Mouse (Mus musculus) midbrain, embryonic 15.5 days (tissue): Measurements from ENCODE around the gene Cilp2. TPM values are rescaled to one million over a fixed set of nuclear protein-coding genes. Genes with fewer than 3 reads are reported as not detected.

Experiments
- ATAC-seq: fragments of 200-750 bp; cut with Nextera tagmentation; replicated peaks from 2 replicates; pipeline ENCODE4 v1.8.0; 2017; ENCODE audit warnings: moderate TSS enrichment
- H3K27ac ChIP-seq: fragments of 300-500 bp; sonication (generic); 2 replicates; pipeline ENCODE4 v1.5.1; 2015; ENCODE audit warnings: mild to moderate bottlenecking, inconsistent platforms
- H3K27me3 ChIP-seq: fragments of 300-500 bp; sonication (generic); replicated peaks from 2 replicates; pipeline ENCODE4 v1.6.1; 2015; ENCODE audit warnings: inconsistent platforms
- H3K36me3 ChIP-seq: fragments of 300-500 bp; sonication (generic); replicated peaks from 2 replicates; pipeline ENCODE4 v1.6.1; 2015; ENCODE audit warnings: inconsistent platforms
- H3K4me1 ChIP-seq: fragments of 300-500 bp; sonication (generic); 2 replicates; pipeline ENCODE4 v1.6.1; 2015; ENCODE audit warnings: inconsistent platforms
- H3K4me2 ChIP-seq: fragments of 300-500 bp; sonication (generic); 2 replicates; pipeline ENCODE4 v1.6.1; 2015; ENCODE audit warnings: inconsistent platforms, mild to moderate bottlenecking, moderate library complexity
- H3K4me3 ChIP-seq: fragments of 300-500 bp; sonication (generic); 2 replicates; pipeline ENCODE4 v1.5.1; 2015; ENCODE audit warnings: mild to moderate bottlenecking, inconsistent platforms
- H3K9ac ChIP-seq: fragments of 300-500 bp; sonication (generic); 2 replicates; pipeline ENCODE4 v1.6.1; 2015; ENCODE audit warnings: mild to moderate bottlenecking, inconsistent platforms
- H3K9me3 ChIP-seq: fragments of 300-500 bp; sonication (generic); 2 replicates; pipeline ENCODE4 v1.6.1; 2016; ENCODE audit warnings: inconsistent platforms
- WGBS: fragments of 180-500 bp; shearing (Covaris S2); methylation state at CpG from one replicate; pipeline ENCODE4 v1.1.7; 2015; ENCODE audit warnings: mixed read lengths; 5-methylcytosine and 5-hydroxymethylcytosine counted together
- polyA plus RNA-seq: library from polyadenylated mRNA; unstranded; fragments of >200 nt; fragmentation: Nextera tagmentation; extraction: Ambion mirVana; gene quantifications from 2 replicates; pipeline ENCODE4 v1.2.1, GENCODE M21; 2015

Cilp2 gene
- polyA plus RNA-seq, 1 experiment from 2014 or later, result 5.9 TPM

GRCm38 (mm10) chr8:69899876-69900275 is 12.4 kb upstream of the Cilp2 start:
- no peaks in the 10 kb centered on the region for H3K36me3 ChIP-seq
- H3K27ac ChIP-seq, result no peak overlapping the region
- H3K27me3 ChIP-seq, result no peaks in the 10 kb centered on the region
- H3K4me1 ChIP-seq, result peaks cover 53% of the 10 kb centered on the region
- H3K4me2 ChIP-seq, result peak overlapping the region; percentile 99; the same call in 1 of the 2 replicates
- WGBS, result 100% methylated on average over 2 of the region's 2 CpGs
- no peak overlapping the region for H3K4me3 ChIP-seq
- no peak overlapping the region for H3K9ac ChIP-seq
- H3K9me3 ChIP-seq, result no peaks in the 10 kb centered on the region
- ATAC-seq, result no peak

- Histone ChIP-seq H3K4me1 (peaks cover 44% of the 10 kb centered on the region), H3K27ac (no peak overlapping the region), H3K4me2 (no peak overlapping the region), H3K36me3 (no peaks in the 10 kb centered on the region), H3K4me3 (no peak overlapping the region), H3K9ac (no peak overlapping the region), H3K9me3 (no peaks in the 10 kb centered on the region), H3K27me3 (no peaks in the 10 kb centered on the region)
- 88% methylated on average over 6 of the region's 6 CpGs for WGBS
- no peak for ATAC-seq
These were observed 10.4 kb upstream of the Cilp2 start for GRCm38 (mm10) chr8:69897857-69898256.

GRCm38 (mm10) chr8:69895772-69896451 is 8.4 kb upstream of the Cilp2 start:
- Histone ChIP-seq H3K9me3 (no peaks in the 10 kb centered on the region), H3K27me3 (no peaks in the 10 kb centered on the region), H3K4me3 (no peak overlapping the region), H3K27ac (no peak overlapping the region), H3K4me1 (peaks cover 32% of the 10 kb centered on the region), H3K4me2 (no peak overlapping the region), H3K9ac (no peak overlapping the region), H3K36me3 (no peaks in the 10 kb centered on the region)
- no peak for ATAC-seq
- 68% methylated on average over 4 of the region's 4 CpGs for WGBS

DNA sequence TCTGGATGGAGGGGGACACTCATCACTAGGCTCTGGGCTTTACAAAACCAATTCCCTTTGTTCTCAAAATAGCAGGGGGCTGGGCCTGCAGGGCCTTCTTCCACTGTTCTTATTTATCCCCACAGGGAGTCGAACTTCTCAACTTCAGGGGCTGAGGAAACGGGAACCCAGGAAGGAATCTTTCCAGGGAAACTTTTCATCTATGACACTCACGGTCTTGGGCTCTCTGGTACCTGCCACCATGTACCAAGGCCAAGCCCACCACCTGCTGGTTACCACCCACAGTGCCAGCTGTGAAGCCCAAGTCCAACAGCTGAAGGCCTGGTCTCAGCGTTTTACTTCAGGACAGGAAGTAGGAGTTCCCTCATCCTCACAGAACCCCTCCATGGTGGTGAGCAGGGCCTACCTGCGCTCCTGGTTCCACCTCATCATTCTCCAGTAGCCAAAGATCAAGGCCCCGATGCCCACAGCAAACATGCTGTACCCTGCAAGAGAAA is 7.4 kb upstream of the Cilp2 start:
- Histone ChIP-seq H3K4me3 (no peak overlapping the region), H3K36me3 (no peaks in the 10 kb centered on the region), H3K27ac (no peak overlapping the region), H3K9me3 (no peaks in the 10 kb centered on the region), H3K27me3 (peaks cover 7% of the 10 kb centered on the region), H3K9ac (no peak overlapping the region), H3K4me2 (no peak overlapping the region), H3K4me1 (peaks cover 22% of the 10 kb centered on the region)
- WGBS, result 48% methylated on average over 6 of the region's 6 CpGs
- ATAC-seq, result no peak

DNA sequence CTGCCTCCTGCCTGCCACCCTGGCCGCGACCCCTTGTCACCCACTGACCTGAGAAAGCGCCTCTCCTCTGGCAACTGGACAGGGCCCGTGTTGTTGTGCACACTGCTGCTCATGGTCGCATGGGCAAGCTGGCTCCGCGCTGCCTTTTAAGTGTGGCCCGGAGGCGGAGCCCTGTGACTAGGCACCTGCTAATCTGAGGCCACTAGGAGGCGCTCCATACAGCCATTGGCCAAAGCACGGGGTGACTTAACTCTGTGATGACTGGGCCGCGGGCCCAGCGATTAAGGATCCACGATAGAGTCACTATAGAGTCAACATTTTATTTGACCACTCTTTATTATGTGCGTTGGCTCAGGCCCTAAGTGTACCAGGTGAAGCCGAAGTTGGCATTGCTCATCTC is 6.4 kb upstream of the Cilp2 start:
- 28% methylated on average over 17 of the region's 17 CpGs for WGBS
- Histone ChIP-seq H3K36me3 (no peaks in the 10 kb centered on the region), H3K4me3 (no peak overlapping the region), H3K27me3 (peaks cover 17% of the 10 kb centered on the region), H3K9ac (no peak overlapping the region), H3K9me3 (no peaks in the 10 kb centered on the region), H3K27ac (no peak overlapping the region), H3K4me1 (peaks cover 21% of the 10 kb centered on the region), H3K4me2 (no peak overlapping the region)
- ATAC-seq, result no peak

DNA sequence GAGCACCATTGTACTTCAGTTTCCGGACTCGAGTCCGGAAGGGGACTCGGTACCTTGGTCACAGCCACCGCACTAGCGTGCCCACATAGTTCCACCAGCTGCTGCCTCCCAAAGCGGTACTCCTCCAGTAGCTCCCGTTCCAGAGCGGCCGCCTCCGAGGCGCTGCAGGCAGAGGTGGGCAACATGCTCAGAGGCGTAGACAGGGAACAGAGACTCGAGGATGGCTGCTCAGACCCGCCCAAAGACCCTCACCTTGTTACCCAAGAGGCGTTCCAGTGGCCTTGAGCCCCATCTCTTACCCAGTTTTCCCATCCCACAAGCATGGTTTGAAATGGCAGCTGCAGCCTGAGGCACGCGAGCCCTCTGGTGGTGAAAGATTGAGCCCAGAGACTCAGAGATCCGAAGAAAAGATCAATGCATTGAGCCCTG is 3.3 kb upstream of the Cilp2 start:
- Histone ChIP-seq H3K27ac (no peak overlapping the region), H3K4me1 (peaks cover 39% of the 10 kb centered on the region), H3K9me3 (no peaks in the 10 kb centered on the region), H3K9ac (no peak overlapping the region), H3K4me2 (no peak overlapping the region; the same call in 1 of the 2 replicates), H3K27me3 (peaks cover 47% of the 10 kb centered on the region), H3K36me3 (no peaks in the 10 kb centered on the region), H3K4me3 (no peak overlapping the region)
- ATAC-seq, result no peak; the same call in 1 of the 2 replicates
- WGBS, result 36% methylated on average over 19 of the region's 19 CpGs

- no peaks in the 10 kb centered on the region for H3K9me3 ChIP-seq
- H3K4me2 ChIP-seq, result peak overlapping the region; percentile 43
- no peak overlapping the region for H3K9ac ChIP-seq
- H3K27ac ChIP-seq, result no peak overlapping the region
- WGBS, result 4% methylated on average over 32 of the region's 32 CpGs
- H3K27me3 ChIP-seq, result peaks cover 67% of the 10 kb centered on the region
- peak overlapping the region; percentile 27 for H3K4me3 ChIP-seq
- peak; percentile 13; the same call in 1 of the 2 replicates for ATAC-seq
- no peaks in the 10 kb centered on the region for H3K36me3 ChIP-seq
- H3K4me1 ChIP-seq, result peaks cover 38% of the 10 kb centered on the region
These were observed 1.4 kb upstream of the Cilp2 start for GRCm38 (mm10) chr8:69888902-69889301.

DNA sequence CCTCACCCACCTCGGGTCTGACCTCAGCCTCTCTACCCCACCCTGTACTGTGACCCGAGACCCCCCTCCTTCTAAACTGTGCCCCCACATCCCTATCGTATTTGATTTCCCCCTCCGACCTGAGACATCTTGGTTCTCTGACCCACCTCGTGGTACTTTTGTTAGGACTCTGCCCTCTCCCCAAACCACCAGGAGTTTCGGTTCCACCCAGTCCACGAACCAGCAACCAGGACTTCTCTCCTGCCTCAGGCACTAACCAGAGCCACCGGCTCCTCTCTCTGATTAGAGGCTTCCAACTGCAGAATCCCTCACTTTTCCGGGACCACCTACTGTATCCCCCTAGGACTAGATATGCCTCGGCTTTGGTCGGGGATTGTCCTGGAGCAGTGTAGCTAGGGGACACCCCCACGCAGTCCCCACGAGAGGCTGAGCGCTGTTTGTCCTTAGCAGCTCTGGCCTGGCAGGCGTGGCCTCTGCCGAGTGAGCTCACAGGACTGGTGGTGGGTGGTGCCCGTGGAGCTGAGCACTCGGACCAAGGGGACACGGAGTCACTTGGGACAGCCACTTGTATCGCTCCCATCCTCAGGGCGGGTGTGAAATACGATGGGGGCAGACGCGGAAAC is 868 bp upstream of the Cilp2 start:
- H3K4me2 ChIP-seq, result peak overlapping the region; percentile 45
- H3K4me3 ChIP-seq, result peak overlapping the region; percentile 27
- H3K9ac ChIP-seq, result no peak overlapping the region
- peaks cover 72% of the 10 kb centered on the region for H3K27me3 ChIP-seq
- no peaks in the 10 kb centered on the region for H3K36me3 ChIP-seq
- H3K9me3 ChIP-seq, result no peaks in the 10 kb centered on the region
- WGBS, result 5% methylated on average over 24 of the region's 24 CpGs
- ATAC-seq, result 0 out of 2 replicates have a peak, but pooled peaks have one; percentile 9
- H3K27ac ChIP-seq, result no peak overlapping the region
- peaks cover 38% of the 10 kb centered on the region for H3K4me1 ChIP-seq

DNA sequence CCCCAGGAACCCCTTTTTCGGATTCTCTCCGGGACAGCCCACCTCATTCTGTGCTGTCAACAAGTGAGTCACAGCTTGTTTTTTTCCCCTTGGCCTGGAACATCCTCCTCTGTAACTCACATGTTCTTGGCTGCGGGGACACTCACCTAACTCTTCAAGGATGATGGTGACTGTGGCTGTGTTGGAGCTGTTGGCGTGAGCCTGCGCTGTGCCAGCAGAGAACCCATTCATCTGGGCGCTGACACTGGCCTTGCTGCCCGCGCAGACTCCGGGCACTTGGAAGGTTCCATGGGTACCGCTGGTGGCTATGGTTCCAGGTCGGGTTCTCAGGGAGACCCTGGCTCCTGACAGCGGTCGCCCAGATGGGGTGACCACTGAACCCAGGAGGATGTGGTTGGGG is 3.3 kb downstream of the Cilp2 start:
- H3K4me1 ChIP-seq, result peaks cover 49% of the 10 kb centered on the region
- H3K4me2 ChIP-seq, result no peak overlapping the region
- WGBS, result 56% methylated on average over 13 of the region's 13 CpGs
- no peak overlapping the region for H3K27ac ChIP-seq
- H3K9ac ChIP-seq, result no peak overlapping the region
- peaks cover 100% of the 10 kb centered on the region for H3K27me3 ChIP-seq
- H3K36me3 ChIP-seq, result no peaks in the 10 kb centered on the region
- H3K4me3 ChIP-seq, result no peak overlapping the region
- no peak for ATAC-seq
- H3K9me3 ChIP-seq, result no peaks in the 10 kb centered on the region

- Histone ChIP-seq H3K4me2 (peak overlapping the region; percentile 49), H3K27ac (no peak overlapping the region), H3K9ac (no peak overlapping the region), H3K9me3 (no peaks in the 10 kb centered on the region), H3K4me1 (peaks cover 38% of the 10 kb centered on the region), H3K36me3 (no peaks in the 10 kb centered on the region), H3K27me3 (peaks cover 91% of the 10 kb centered on the region), H3K4me3 (peak overlapping the region; percentile 42)
- WGBS, result 12% methylated on average over 52 of the region's 52 CpGs
- peak; percentile 12; the same call in 1 of the 2 replicates for ATAC-seq
These were observed 4.5 kb downstream of the Cilp2 start for GRCm38 (mm10) chr8:69882833-69883600.

- Histone ChIP-seq H3K4me2 (peak overlapping the region; percentile 49), H3K4me1 (peaks cover 30% of the 10 kb centered on the region; the same call in 1 of the 2 replicates), H3K27ac (no peak overlapping the region), H3K27me3 (peaks cover 82% of the 10 kb centered on the region), H3K36me3 (no peaks in the 10 kb centered on the region), H3K9me3 (no peaks in the 10 kb centered on the region), H3K9ac (peak overlapping the region; percentile 17; the same call in 1 of the 2 replicates), H3K4me3 (peak overlapping the region; percentile 42)
- WGBS, result 3% methylated on average over 98 of the region's 103 CpGs
- ATAC-seq, result peak; percentile 81
These were observed 5.3 kb downstream of the Cilp2 start for GRCm38 (mm10) chr8:69882021-69882756.
